Mouse (Mus musculus): ENCODE measurements at regions not wholly inside any gene's neighbourhood (a gene's known extent, or its start where the extent isn't known, plus 50 kb on each side); places are given as distances from the start of the nearest gene placed in this dataset.
"Not testable (repeated sequence)": the region's sequence is repeated elsewhere in the genome, so short reads cannot be mapped to it uniquely, and the experiment has no call there.

DNA sequence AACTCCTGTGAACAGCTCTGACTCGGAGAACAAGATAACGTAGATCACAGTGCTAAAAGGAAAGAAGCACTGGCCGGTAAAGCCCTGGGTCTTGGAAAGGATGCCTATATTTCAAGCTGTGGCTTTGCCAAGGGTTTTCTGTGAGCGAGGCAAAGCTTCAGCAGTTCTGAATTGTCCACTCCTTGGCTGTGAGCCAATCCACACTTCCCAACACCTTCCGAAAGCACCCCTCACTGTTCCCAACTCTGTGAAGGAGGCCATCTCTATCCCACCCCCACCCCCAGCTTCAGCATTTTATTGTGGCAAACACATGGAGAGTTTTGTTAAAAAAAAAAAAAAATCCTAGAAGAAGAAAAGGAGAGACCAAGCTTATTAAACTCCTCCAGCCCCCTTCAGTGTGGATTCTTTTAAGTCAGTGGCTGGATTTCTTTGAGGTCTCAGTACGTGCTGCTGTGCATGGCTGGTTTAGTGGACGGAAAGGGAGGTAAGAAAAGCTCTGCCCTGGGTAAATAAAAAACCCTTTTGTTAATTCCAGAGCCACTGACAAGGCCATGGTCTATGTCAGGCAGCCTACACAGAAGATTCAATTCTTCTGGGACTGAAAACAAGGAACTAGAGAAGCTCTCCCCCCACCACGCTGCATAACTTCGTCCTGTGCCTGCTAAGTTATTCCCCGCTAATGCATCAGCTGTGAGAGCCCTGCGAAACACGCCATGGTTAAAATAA lies 483.4 kb downstream of the Tns1 start:
- TF ChIP-seq CTCF (IDR thresholded peaks at IDR 0.05; ENCODE audit: low read depth), result no peak
- 20% methylated on average over 12 of the region's 12 CpGs for WGBS
- Histone ChIP-seq H3K9ac (ENCODE audit: low read depth, low read length) (no peak overlapping the region), H3K27ac (peak overlapping the region; percentile 8), H3K9me3 (replicated peaks; ENCODE audit: low read length) (no peaks in the 10 kb centered on the region), H3K4me3 (replicated peaks; ENCODE audit: low read depth, low read length) (no peak overlapping the region), H3K27me3 (ENCODE audit: insufficient read depth, low read length) (no peaks in the 10 kb centered on the region), H3K4me1 (replicated peaks; ENCODE audit: insufficient read depth, low read length) (peaks cover 12% of the 10 kb centered on the region), H3K4me2 (ENCODE audit: low read length) (peak overlapping the region; percentile 25; the same call in 1 of the 2 replicates), H3K36me3 (ENCODE audit: insufficient read depth, low read length) (no peaks in the 10 kb centered on the region)
- ATAC-seq (replicated peaks; ENCODE audit: low FRiP score, low read depth) (peak; percentile 57; the same call in 1 of the 2 replicates), DNase-seq (ENCODE audit: low spot score) (peak; percentile 86)

DNA sequence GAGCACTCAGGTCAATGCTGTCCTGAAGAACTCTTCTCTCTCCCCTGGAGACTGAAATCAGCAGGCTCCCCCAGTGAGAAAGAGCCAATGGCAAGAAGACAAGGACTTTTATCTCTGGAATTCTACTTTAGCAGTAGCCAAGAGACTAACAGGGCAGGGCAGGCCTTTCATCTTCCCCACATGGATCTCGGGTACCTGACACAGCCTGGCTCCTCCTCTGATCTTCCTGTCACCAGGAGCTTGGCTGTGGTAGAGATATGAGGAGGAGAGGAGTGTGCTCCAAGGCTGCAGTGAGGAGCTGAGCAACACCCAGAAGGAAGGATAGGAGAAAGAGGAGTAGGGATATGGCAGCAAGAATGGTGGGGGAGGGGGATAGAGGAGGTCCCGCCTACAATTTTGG lies 488.5 kb downstream of the Tns1 start:
- no peak overlapping the region for H3K4me3 ChIP-seq (replicated peaks; ENCODE audit: low read depth, low read length)
- H3K36me3 ChIP-seq (ENCODE audit: insufficient read depth, low read length), result no peaks in the 10 kb centered on the region
- H3K27ac ChIP-seq, result no peak overlapping the region
- WGBS, result 83% methylated on average over 2 of the region's 2 CpGs
- H3K4me1 ChIP-seq (replicated peaks; ENCODE audit: insufficient read depth, low read length), result no peaks in the 10 kb centered on the region
- ATAC-seq (replicated peaks; ENCODE audit: low FRiP score, low read depth), result no peak
- H3K9ac ChIP-seq (ENCODE audit: low read depth, low read length), result no peak overlapping the region
- H3K27me3 ChIP-seq (ENCODE audit: insufficient read depth, low read length), result no peaks in the 10 kb centered on the region
- no peak overlapping the region for H3K4me2 ChIP-seq (ENCODE audit: low read length)
- TF ChIP-seq CTCF (IDR thresholded peaks at IDR 0.05; ENCODE audit: low read depth), result no peak
- H3K9me3 ChIP-seq (replicated peaks; ENCODE audit: low read length), result no peaks in the 10 kb centered on the region
- no peak for DNase-seq (ENCODE audit: low spot score)

DNA sequence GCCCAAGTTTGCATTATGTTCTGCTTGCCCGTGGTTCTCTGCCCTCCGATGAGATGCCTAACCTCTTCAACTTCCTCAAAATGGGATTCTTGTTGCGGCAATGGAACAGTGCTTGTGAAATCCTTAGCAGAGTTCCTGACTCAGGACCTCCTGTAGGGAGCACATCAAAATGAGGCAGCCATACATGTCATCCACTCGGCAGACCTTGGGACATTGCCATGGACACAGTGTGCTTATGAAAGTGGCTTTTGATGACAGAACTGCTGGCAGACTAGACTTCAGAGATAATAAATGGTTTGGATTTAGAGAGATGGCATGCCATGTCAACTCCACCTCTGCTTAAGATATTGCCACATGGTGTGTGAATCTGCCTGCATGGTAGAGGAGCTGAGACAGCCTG lies 489.4 kb downstream of the Tns1 start:
- no peak for TF ChIP-seq CTCF (IDR thresholded peaks at IDR 0.05; ENCODE audit: low read depth)
- no peaks in the 10 kb centered on the region for H3K9me3 ChIP-seq (replicated peaks; ENCODE audit: low read length)
- H3K4me2 ChIP-seq (ENCODE audit: low read length), result no peak overlapping the region
- H3K9ac ChIP-seq (ENCODE audit: low read depth, low read length), result no peak overlapping the region
- H3K4me3 ChIP-seq (replicated peaks; ENCODE audit: low read depth, low read length), result no peak overlapping the region
- WGBS, result 92% methylated on average over 4 of the region's 4 CpGs
- no peaks in the 10 kb centered on the region for H3K4me1 ChIP-seq (replicated peaks; ENCODE audit: insufficient read depth, low read length)
- DNase-seq (ENCODE audit: low spot score) (no peak), ATAC-seq (replicated peaks; ENCODE audit: low FRiP score, low read depth) (no peak)
- no peak overlapping the region for H3K27ac ChIP-seq
- no peaks in the 10 kb centered on the region for H3K36me3 ChIP-seq (ENCODE audit: insufficient read depth, low read length)
- no peaks in the 10 kb centered on the region for H3K27me3 ChIP-seq (ENCODE audit: insufficient read depth, low read length)

DNA sequence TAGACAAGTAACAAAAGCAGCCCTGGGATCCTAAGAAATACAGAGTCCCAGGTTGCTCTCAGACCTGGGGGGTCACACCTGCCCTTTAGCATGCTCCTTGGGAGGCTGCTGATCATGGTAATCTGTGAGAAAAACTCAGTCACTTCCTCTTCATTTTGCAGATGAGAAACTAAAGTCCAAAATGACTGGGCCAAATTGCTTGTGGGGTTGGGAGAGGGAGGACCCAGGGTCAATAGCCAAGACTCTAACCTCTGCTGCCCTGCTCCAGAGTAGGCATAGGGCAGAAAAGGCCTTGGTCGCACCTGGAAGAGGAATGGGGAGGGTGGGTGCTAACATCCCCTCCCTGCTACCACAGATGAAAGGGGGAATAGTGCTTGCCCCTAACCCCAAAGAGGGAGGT lies 491.2 kb downstream of the Tns1 start:
- no peak overlapping the region for H3K27ac ChIP-seq
- WGBS, result 91% methylated on average over 1 of the region's 1 CpGs
- no peaks in the 10 kb centered on the region for H3K27me3 ChIP-seq (ENCODE audit: insufficient read depth, low read length)
- H3K4me2 ChIP-seq (ENCODE audit: low read length), result no peak overlapping the region
- H3K9me3 ChIP-seq (replicated peaks; ENCODE audit: low read length), result no peaks in the 10 kb centered on the region
- H3K9ac ChIP-seq (ENCODE audit: low read depth, low read length), result no peak overlapping the region
- no peaks in the 10 kb centered on the region for H3K36me3 ChIP-seq (ENCODE audit: insufficient read depth, low read length)
- no peak for TF ChIP-seq CTCF (IDR thresholded peaks at IDR 0.05; ENCODE audit: low read depth)
- DNase-seq (ENCODE audit: low spot score), result no peak
- no peak overlapping the region for H3K4me3 ChIP-seq (replicated peaks; ENCODE audit: low read depth, low read length)
- H3K4me1 ChIP-seq (replicated peaks; ENCODE audit: insufficient read depth, low read length), result no peaks in the 10 kb centered on the region
- no peak for ATAC-seq (replicated peaks; ENCODE audit: low FRiP score, low read depth)

DNA sequence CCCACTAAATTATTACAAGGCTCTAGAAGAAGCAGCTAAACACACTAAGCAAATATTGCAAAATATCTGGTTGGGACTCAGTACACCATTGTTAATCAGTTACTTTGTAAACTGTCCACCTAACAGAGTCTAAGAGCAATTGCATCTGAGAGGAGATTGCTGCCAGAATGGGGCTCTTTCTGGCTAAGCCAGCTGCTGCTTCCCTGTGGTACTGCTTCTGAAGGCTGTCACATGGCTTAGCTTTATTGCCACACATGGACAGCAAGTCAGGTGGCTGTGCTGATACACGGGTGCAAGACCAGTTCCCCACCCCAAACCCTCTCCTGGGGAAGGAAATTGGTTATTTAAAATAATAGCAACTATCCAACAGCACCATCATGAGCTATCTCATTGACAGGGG lies 493.9 kb downstream of the Tns1 start:
- DNase-seq (ENCODE audit: low spot score) (peak; percentile 28), ATAC-seq (replicated peaks; ENCODE audit: low FRiP score, low read depth) (no peak)
- no peaks in the 10 kb centered on the region for H3K36me3 ChIP-seq (ENCODE audit: insufficient read depth, low read length)
- TF ChIP-seq CTCF (IDR thresholded peaks at IDR 0.05; ENCODE audit: low read depth), result no peak
- 3% methylated on average over 1 of the region's 1 CpGs for WGBS
- no peak overlapping the region for H3K27ac ChIP-seq
- no peak overlapping the region for H3K9ac ChIP-seq (ENCODE audit: low read depth, low read length)
- H3K9me3 ChIP-seq (replicated peaks; ENCODE audit: low read length), result no peaks in the 10 kb centered on the region
- no peaks in the 10 kb centered on the region for H3K4me1 ChIP-seq (replicated peaks; ENCODE audit: insufficient read depth, low read length)
- no peak overlapping the region for H3K4me3 ChIP-seq (replicated peaks; ENCODE audit: low read depth, low read length)
- H3K27me3 ChIP-seq (ENCODE audit: insufficient read depth, low read length), result no peaks in the 10 kb centered on the region
- no peak overlapping the region for H3K4me2 ChIP-seq (ENCODE audit: low read length)

DNA sequence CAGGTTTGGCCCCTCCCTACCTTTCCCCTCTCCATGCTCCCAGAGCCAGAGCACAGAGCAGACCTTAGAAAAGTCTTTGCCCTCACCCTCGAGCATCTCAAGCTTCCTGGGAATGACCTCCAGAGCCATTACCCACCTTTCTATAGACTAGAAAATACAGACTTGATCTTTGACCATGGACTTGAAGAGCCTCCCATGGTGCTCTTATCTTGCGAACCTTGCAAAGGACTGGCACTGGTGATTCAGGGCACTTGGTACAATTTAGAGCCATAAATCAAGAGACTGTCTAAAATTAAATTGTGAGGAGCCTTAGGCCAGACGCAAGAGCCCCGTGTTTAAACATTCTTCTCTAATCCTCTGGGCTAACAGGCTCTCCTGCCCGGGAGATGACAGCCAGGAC lies 498.9 kb downstream of the Tns1 start:
- 72% methylated on average over 5 of the region's 5 CpGs for WGBS
- no peak for TF ChIP-seq CTCF (IDR thresholded peaks at IDR 0.05; ENCODE audit: low read depth)
- ATAC-seq (replicated peaks; ENCODE audit: low FRiP score, low read depth), result no peak

DNA sequence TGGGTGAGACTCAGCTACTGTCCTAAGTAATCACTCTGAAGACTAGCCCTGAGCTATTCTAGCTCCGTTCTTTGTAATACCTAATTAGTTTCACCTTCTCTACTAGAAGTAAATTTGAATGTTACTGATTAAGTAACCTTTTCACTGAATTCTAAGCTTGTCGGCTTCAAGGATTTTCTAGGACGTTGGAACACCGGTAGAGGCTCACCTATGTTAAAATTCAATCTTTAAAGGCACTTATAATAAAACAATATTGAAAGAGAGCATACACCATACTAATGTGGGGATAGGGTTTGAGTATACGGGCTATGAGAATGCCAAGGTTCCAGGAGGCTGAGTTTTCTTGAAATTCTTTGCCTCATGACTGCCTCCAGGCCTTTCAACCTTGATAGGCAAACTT lies 503.1 kb downstream of the Tns1 start:
- H3K4me1 ChIP-seq (replicated peaks; ENCODE audit: insufficient read depth, low read length); H3K27me3 ChIP-seq (ENCODE audit: insufficient read depth, low read length); H3K27ac ChIP-seq; DNase-seq (ENCODE audit: low spot score); H3K36me3 ChIP-seq (ENCODE audit: insufficient read depth, low read length); H3K4me3 ChIP-seq (replicated peaks; ENCODE audit: low read depth, low read length); H3K9me3 ChIP-seq (replicated peaks; ENCODE audit: low read length); H3K9ac ChIP-seq (ENCODE audit: low read depth, low read length); ATAC-seq (replicated peaks; ENCODE audit: low FRiP score, low read depth); H3K4me2 ChIP-seq (ENCODE audit: low read length): not testable (repeated sequence)
- 84% methylated on average over 5 of the region's 5 CpGs for WGBS

More for the DNA sequence above, 498.9 kb downstream of the Tns1 start:
- Histone ChIP-seq H3K9ac (ENCODE audit: low read depth, low read length) (no peak overlapping the region), H3K27ac (no peak overlapping the region), H3K4me3 (replicated peaks; ENCODE audit: low read depth, low read length) (no peak overlapping the region), H3K36me3 (ENCODE audit: insufficient read depth, low read length) (no peaks in the 10 kb centered on the region), H3K4me1 (replicated peaks; ENCODE audit: insufficient read depth, low read length) (no peaks in the 10 kb centered on the region), H3K4me2 (ENCODE audit: low read length) (no peak overlapping the region), H3K27me3 (ENCODE audit: insufficient read depth, low read length) (no peaks in the 10 kb centered on the region), H3K9me3 (replicated peaks; ENCODE audit: low read length) (no peaks in the 10 kb centered on the region)
- DNase-seq (ENCODE audit: low spot score), result no peak
